Mouse (Mus musculus) frontal cortex, adult 2 months (tissue): ENCODE data around the gene Nr2e1. TPM values are rescaled to one million over a fixed set of nuclear protein-coding genes. Genes with fewer than 3 reads are reported as not detected.

Experiments used
- DNase-seq, 2 experiments: peaks; one replicate each; pipeline ENCODE4 v3.0.0; 2022; ENCODE audit warnings: low spot score in 1 of 2; ENCODE audit errors: extremely low spot score in 1 of 2
- polyA plus RNA-seq: library from polyadenylated mRNA; depleted of rRNA; stranded (reverse); fragments of >200 nt; gene quantifications from 2 replicates; pipeline ENCODE4 v1.2.3, GENCODE M21; 2012; rRNA removed

Gene Nr2e1
- polyA plus RNA-seq, 1 experiment, result 14.4 TPM

DNA sequence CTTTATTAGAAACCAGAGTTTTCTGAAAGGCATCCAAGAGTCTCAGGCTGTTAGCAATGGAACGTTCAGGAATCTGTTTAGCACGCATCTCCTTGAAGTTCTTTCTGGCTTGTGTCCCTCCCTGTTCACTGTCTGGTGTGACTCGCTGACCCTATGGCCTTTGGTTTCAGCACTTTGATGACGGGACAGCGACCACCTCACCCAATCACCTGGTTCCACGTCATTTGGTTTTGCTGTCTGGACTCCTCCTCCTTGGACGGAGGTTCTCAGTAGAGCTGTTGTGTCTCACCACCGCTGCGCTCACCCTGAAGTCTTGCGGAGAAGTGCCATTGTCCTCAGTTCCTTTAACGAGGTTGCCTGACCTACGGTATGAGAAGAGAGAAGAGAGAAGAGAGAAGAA lies 21.2 kb downstream of the Nr2e1 start:
- no peak for DNase-seq

DNA sequence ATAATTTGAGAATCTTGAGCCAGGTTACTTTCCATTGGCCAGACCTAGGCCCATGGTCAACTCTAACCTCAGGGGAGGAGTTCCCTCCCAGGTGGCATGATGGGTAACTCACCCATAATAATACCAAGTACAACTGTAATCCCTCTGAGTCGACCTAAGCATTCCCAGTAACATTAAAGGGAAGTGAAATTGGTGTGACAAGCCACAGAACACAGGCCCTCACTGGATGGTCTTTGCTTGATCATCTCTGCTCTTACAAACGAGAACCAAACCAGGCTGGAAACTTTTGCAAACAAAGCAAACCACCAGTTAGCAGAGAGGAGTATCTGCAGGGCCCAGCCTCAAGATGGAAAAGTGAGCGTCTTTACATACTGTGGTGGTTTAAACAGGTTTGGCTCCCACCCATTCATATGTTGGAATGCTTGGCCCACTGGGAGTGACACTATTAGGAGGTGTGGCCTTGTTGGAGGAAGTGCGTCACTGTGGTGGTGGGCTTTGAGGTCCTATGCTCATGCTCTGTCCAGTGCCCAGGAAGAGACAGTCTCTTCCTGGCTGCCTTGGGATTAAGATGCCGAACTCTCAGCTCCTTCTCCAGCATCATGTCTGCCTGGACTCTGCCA lies 23.7 kb downstream of the Nr2e1 start:
- DNase-seq, result no peak

DNA sequence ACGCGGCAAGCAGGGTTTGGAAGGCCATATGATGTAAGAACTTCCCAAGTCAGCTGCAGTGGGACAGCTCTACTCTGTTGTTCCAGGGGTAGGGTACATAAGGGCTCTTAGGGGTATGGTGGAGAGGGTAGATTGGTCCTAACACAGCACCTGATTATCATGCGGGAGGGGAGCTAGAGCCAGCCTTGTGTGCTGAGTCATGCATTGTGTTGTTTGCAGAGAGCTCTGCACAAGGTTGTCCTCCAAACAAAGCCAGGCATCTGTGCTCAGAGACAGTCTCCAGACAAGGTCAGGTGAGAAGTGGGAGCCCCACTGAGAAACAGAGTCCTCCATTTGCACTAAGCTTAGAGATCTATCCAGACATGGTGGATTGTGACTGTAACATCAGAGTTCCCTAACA lies 36.9 kb downstream of the Nr2e1 start:
- no peak for DNase-seq

DNA sequence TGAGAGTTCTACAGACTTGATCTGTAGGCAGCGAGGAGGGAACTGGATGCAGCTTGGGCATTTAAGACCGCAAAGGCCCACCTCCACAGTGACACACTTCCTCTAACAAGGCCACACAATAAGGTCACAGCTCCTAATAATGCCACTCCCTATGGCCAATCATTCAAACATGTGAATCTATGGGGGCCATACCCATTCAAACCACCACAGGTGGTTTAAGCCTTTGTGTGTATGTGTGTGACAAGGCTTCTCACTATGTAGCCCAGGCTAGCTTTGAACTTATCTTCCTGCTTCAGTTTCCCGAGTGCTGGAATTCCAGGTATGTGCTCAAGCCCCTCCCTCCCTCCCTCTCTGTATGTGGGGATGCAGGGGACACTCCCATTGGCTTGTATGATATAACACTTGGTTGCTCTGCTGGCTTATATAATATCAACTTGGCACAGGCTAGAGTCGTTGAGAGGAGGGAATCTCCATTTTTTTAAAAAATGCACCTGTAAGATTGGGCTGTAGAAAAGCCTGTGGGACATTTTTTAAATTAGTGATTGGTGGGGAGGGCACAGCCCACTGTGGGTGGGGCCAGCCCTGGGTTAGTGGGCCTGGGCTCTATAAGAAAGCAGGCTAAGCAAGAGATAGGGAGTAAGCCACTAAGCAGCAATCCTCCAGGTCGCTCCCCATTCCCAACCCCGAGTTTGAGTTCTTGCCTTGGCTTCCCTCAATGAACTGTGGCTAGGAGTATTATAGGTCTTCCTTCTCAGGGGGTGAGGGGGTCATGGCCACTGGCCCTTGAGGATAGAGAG lies 37.5 kb downstream of the Nr2e1 start:
- DNase-seq, result no peak

DNA sequence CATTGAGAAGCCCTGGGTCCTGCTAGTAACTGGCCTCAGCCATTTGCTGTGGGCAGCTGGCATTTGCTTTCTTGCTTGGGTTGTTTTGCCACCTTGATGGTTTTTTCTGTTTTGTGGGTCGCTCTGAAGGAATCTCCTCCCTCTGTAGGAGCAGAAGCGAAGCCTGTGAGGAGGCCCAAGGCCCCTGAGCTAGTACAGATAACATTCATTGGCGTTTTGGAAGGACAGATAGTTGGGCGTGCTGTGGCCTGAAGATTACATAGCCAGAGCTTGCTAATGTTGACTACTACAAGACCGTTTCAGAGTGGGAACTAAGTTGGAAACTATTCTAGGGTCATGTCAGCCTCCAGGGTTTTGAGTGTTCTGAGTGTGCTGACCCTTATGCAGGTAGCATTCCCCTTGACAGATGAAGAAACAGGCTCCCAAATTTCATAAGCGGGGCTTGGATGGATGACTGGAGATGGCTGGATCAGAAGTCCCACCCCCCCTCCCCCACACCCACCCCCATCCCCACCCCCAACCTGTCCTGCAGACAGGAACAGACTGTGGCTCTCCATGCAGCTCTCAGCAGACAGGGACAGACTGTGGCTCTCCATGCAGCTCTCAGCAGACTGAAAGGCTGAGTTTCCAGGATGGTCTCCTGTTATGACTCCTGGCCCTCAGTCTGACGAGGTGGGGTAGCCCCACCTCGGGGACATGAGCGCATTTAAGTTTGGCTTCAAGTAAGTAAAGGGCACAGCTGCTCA lies 45.7 kb downstream of the Nr2e1 start:
- no peak for DNase-seq

GRCm38 (mm10) chr10:42533836-42534453 lies 49.5 kb downstream of the Nr2e1 start:
- DNase-seq, result no peak

GRCm38 (mm10) chr10:42525682-42526081 lies 57.8 kb downstream of the Nr2e1 start:
- no peak for DNase-seq

- no peak for DNase-seq
Observed at GRCm38 (mm10) chr10:42523556-42524162, 59.8 kb downstream of the Nr2e1 start.

GRCm38 (mm10) chr10:42522912-42523311 lies 60.5 kb downstream of the Nr2e1 start:
- DNase-seq, result no peak

- no peak for DNase-seq
Observed at GRCm38 (mm10) chr10:42521315-42521981, 62.0 kb downstream of the Nr2e1 start.

DNA sequence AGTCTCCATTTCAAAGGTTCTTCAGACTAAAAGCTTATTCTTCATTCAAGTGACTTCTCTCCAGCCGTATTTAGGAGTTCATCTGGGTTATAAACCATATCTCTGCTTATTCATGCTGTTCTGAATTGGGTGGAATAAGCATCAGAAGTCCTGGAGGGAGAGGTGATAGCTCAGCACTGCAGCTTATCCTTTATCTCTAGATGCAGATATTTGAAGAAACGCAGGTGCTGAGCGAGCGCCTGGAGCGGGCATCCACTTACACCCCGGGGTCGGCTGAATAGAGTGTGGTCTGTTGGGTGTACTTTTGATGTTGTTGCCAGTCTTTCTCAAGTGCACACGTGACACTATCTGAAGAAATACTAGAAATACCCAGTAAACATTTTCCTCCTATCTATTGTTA lies 65.1 kb downstream of the Nr2e1 start:
- no peak for DNase-seq

DNA sequence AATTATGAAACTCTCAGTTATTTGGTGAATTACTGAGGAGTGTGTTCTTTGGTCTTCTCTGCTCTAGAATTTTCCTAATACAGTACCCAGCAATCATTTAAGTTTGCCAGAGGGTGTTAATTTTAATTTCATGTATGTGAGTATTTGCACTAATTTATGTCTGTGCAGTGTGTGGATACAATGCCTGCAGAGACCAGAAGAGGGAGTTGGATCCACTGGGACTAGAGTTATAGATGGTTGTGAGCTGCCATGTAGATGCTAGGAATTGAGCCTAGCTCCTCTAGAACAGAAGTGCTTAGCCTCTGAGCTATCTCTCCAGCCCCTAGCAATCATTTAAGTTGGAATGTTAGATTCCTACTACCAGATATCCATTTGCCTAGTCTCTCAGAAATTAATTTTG lies 69.3 kb downstream of the Nr2e1 start:
- DNase-seq, result no peak

Other genes with a start within 250 kb of the Nr2e1 start
- gene Afg1l, start 105.1 kb downstream of the Nr2e1 start, polyA plus RNA-seq, result 18.1 and 19.1 TPM in 2 replicates
- gene Snx3, start 81.6 kb downstream of the Nr2e1 start, polyA plus RNA-seq, result 328 and 476 TPM in 2 replicates
- gene Ostm1, start 190 bp upstream of the Nr2e1 start, polyA plus RNA-seq, result 42.6 and 45.7 TPM in 2 replicates
- gene Sec63, start 177.9 kb upstream of the Nr2e1 start, polyA plus RNA-seq, result 48.5 and 58.9 TPM in 2 replicates